Comparison of ENCODE assay signal across 9 mouse cellular contexts in genomic region chr12:112195019-112195418, GRCm38 (mm10). TPM values are rescaled to one million over a fixed set of nuclear protein-coding genes. Genes with fewer than 3 reads are reported as not detected.
DNase-seq lines count a peak whose midpoint lies in the region; ATAC-seq and TF ChIP-seq lines count a peak whose summit lies in the region.
"Had no signal": no experiment of that assay in that cellular context is flagged by ENCODE, and none has a peak within 500 bp of the region (broad histone marks: within the 10 kb centered on the region; RNA-seq: fewer than 3 reads in every experiment).

No protein-coding gene starts in this region.

- TF ChIP-seq EP300 in liver, postnatal 0 days (IDR thresholded peaks at IDR 0.05; ENCODE audit: low read depth), result no peak

- no peaks in the 10 kb centered on the region for H3K9me3 ChIP-seq in liver, embryonic 11.5 days (ENCODE audit: control insufficient read depth, low read length)
- no peaks in the 10 kb centered on the region for H3K9me3 ChIP-seq in liver, postnatal 0 days (ENCODE audit: low read length)
- no peaks in the 10 kb centered on the region for H3K9me3 ChIP-seq in forebrain, embryonic 11.5 days (ENCODE audit: control insufficient read depth, low read length)
- H3K9me3 ChIP-seq in intestine, embryonic 15.5 days, result no peaks in the 10 kb centered on the region
- no peaks in the 10 kb centered on the region for H3K9me3 ChIP-seq in neural tube, embryonic 13.5 days

- DNase-seq in liver, embryonic 11.5 days (ENCODE audit: low spot score), result no peak
- DNase-seq in liver, postnatal 0 days, result no peak
- DNase-seq in forebrain, embryonic 11.5 days (ENCODE audit: low spot score), result no peak
- DNase-seq in adrenal gland, postnatal 25 days, result no peak
- DNase-seq in embryo, embryonic 11 days, result no peak
- DNase-seq in thymus, postnatal 4 days, result no peak
- DNase-seq: cerebellum, postnatal 10 days had no signal

- H3K4me3 ChIP-seq in liver, embryonic 11.5 days (ENCODE audit: low read depth, low read length), result no peak overlapping the region
- H3K4me3 ChIP-seq in liver, postnatal 0 days (ENCODE audit: low read depth, low read length), result no peak overlapping the region
- no peak overlapping the region for H3K4me3 ChIP-seq in forebrain, embryonic 11.5 days (ENCODE audit: low read depth, low read length)
- no peak overlapping the region for H3K4me3 ChIP-seq in intestine, embryonic 15.5 days (replicated peaks)
- no peak overlapping the region for H3K4me3 ChIP-seq in neural tube, embryonic 13.5 days

- H3K27ac ChIP-seq in liver, embryonic 11.5 days (ENCODE audit: low read depth, low read length), result no peak overlapping the region
- H3K27ac ChIP-seq in liver, postnatal 0 days (ENCODE audit: low read depth), result no peak overlapping the region
- no peak overlapping the region for H3K27ac ChIP-seq in forebrain, embryonic 11.5 days (ENCODE audit: low read depth, low read length)
- no peak overlapping the region for H3K27ac ChIP-seq in intestine, embryonic 15.5 days
- H3K27ac ChIP-seq in neural tube, embryonic 13.5 days (replicated peaks), result no peak overlapping the region

- H3K36me3 ChIP-seq in liver, embryonic 11.5 days (ENCODE audit: control insufficient read depth, insufficient read depth, low read length), result no peaks in the 10 kb centered on the region
- no peaks in the 10 kb centered on the region for H3K36me3 ChIP-seq in liver, postnatal 0 days (replicated peaks; ENCODE audit: insufficient read depth, low read length)
- no peaks in the 10 kb centered on the region for H3K36me3 ChIP-seq in forebrain, embryonic 11.5 days (ENCODE audit: control insufficient read depth, insufficient read depth, low read length)
- no peaks in the 10 kb centered on the region for H3K36me3 ChIP-seq in intestine, embryonic 15.5 days
- H3K36me3 ChIP-seq in neural tube, embryonic 13.5 days, result no peaks in the 10 kb centered on the region

- H3K4me2 ChIP-seq in liver, embryonic 11.5 days, result peak overlapping the region; percentile 31; the same call in 1 of the 2 replicates
- no peak overlapping the region for H3K4me2 ChIP-seq in liver, postnatal 0 days (ENCODE audit: low read depth, low read length)
- 0 out of 2 replicates have a peak overlapping the region, but pooled peaks have one; percentile 11 for H3K4me2 ChIP-seq in forebrain, embryonic 11.5 days (ENCODE audit: low read depth, low read length, severe bottlenecking)
- H3K4me2 ChIP-seq in intestine, embryonic 15.5 days (replicated peaks), result peak overlapping the region; percentile 51
- H3K4me2 ChIP-seq in neural tube, embryonic 13.5 days, result peak overlapping the region; percentile 16

- peaks cover 4% of the 10 kb centered on the region; the same call in 1 of the 2 replicates for H3K27me3 ChIP-seq in liver, embryonic 11.5 days (replicated peaks; ENCODE audit: control insufficient read depth, insufficient read depth, low read length)
- H3K27me3 ChIP-seq in liver, postnatal 0 days (ENCODE audit: insufficient read depth, low read length), result 0 out of 2 replicates have a peak, but pooled peaks cover 3% of the 10 kb centered on the region
- H3K27me3 ChIP-seq in forebrain, embryonic 11.5 days (ENCODE audit: control insufficient read depth, insufficient read depth, low read length), result no peaks in the 10 kb centered on the region
- H3K27me3 ChIP-seq in intestine, embryonic 15.5 days (replicated peaks), result no peaks in the 10 kb centered on the region
- peaks cover 19% of the 10 kb centered on the region for H3K27me3 ChIP-seq in neural tube, embryonic 13.5 days

- no peak for TF ChIP-seq CTCF in liver, postnatal 0 days (IDR thresholded peaks at IDR 0.05; ENCODE audit: low read depth)

- no peak for ATAC-seq in liver, embryonic 11.5 days (replicated peaks; ENCODE audit: low FRiP score)
- ATAC-seq in liver, postnatal 0 days, result no peak
- 0 out of 2 replicates have a peak, but pooled peaks have one; percentile 22 for ATAC-seq in forebrain, embryonic 11.5 days (replicated peaks; ENCODE audit: low FRiP score)
- peak; percentile 20; the same call in 1 of the 2 replicates for ATAC-seq in intestine, embryonic 15.5 days
- ATAC-seq in neural tube, embryonic 13.5 days (ENCODE audit: low read depth), result no peak

- WGBS in liver, embryonic 11.5 days, result 7% methylated on average over 13 of the region's 13 CpGs
- 10% methylated on average over 13 of the region's 13 CpGs for WGBS in liver, postnatal 0 days (ENCODE audit: insufficient replicate concordance)
- 6% methylated on average over 13 of the region's 13 CpGs for WGBS in forebrain, embryonic 11.5 days
- 6% methylated on average over 13 of the region's 13 CpGs for WGBS in intestine, embryonic 15.5 days
- 4% methylated on average over 13 of the region's 13 CpGs for WGBS in neural tube, embryonic 13.5 days

- no peaks in the 10 kb centered on the region for H3K4me1 ChIP-seq in liver, embryonic 11.5 days (replicated peaks; ENCODE audit: control insufficient read depth, insufficient read depth, low read length)
- no peaks in the 10 kb centered on the region for H3K4me1 ChIP-seq in liver, postnatal 0 days (ENCODE audit: insufficient read depth)
- H3K4me1 ChIP-seq in forebrain, embryonic 11.5 days (replicated peaks; ENCODE audit: control insufficient read depth, insufficient read depth, low read length), result peaks cover 8% of the 10 kb centered on the region; the same call in 1 of the 2 replicates
- H3K4me1 ChIP-seq in intestine, embryonic 15.5 days (replicated peaks), result peaks cover 5% of the 10 kb centered on the region; the same call in 1 of the 2 replicates
- H3K4me1 ChIP-seq in neural tube, embryonic 13.5 days (replicated peaks), result peaks cover 50% of the 10 kb centered on the region

- no peak overlapping the region for H3K9ac ChIP-seq in liver, embryonic 11.5 days (ENCODE audit: low read depth, low read length)
- H3K9ac ChIP-seq in liver, postnatal 0 days (replicated peaks), result no peak overlapping the region
- peak overlapping the region; percentile 27 for H3K9ac ChIP-seq in forebrain, embryonic 11.5 days (ENCODE audit: low read length)
- 0 out of 2 replicates have a peak overlapping the region, but pooled peaks have one; percentile 10 for H3K9ac ChIP-seq in intestine, embryonic 15.5 days
- H3K9ac ChIP-seq in neural tube, embryonic 13.5 days, result peak overlapping the region; percentile 4; the same call in 1 of the 2 replicates

RNA-seq across cellular contexts. Expression of gene Kif26a, which starts 49.0 kb away (rescaled TPM):
- polyA plus RNA-seq in liver, embryonic 11.5 days (2014; fragmentation: Nextera tagmentation; extraction: Ambion mirVana), result 0.52 and 0.59 TPM in 2 replicates
- polyA plus RNA-seq in liver, postnatal 0 days (2015; fragmentation: Nextera tagmentation; extraction: Ambion mirVana), result 0.14 and 0.17 TPM in 2 replicates
- 6.4 and 7.1 TPM in 2 replicates for polyA plus RNA-seq in forebrain, embryonic 11.5 days (2014; fragmentation: Nextera tagmentation; extraction: Ambion mirVana)
- polyA plus RNA-seq in intestine, embryonic 15.5 days (2015; fragmentation: Nextera tagmentation; extraction: Ambion mirVana), result 2.9 and 3.0 TPM in 2 replicates
- polyA plus RNA-seq in neural tube, embryonic 13.5 days (2015; fragmentation: Nextera tagmentation; extraction: Ambion mirVana), result 4.7 and 4.9 TPM in 2 replicates
- 7.4 and 13.7 TPM in 2 replicates for total RNA-seq in adrenal gland, postnatal 25 days (2021)

Comparison
In these comparisons a context has a peak if more than half of its experiments do, and no peak if none do; other contexts are left out.
1. ATAC-seq: peak in forebrain, embryonic 11.5 days (single experiment) and intestine, embryonic 15.5 days (single experiment); none in liver, embryonic 11.5 days (single experiment), liver, postnatal 0 days (single experiment) and neural tube, embryonic 13.5 days (single experiment).
2. H3K9ac ChIP-seq: peak in forebrain, embryonic 11.5 days (single experiment), intestine, embryonic 15.5 days (single experiment) and neural tube, embryonic 13.5 days (single experiment); none in liver, embryonic 11.5 days (single experiment) and liver, postnatal 0 days (single experiment).